Comparison of ENCODE assay signal across 8 mouse cellular contexts in the genomic region with DNA sequence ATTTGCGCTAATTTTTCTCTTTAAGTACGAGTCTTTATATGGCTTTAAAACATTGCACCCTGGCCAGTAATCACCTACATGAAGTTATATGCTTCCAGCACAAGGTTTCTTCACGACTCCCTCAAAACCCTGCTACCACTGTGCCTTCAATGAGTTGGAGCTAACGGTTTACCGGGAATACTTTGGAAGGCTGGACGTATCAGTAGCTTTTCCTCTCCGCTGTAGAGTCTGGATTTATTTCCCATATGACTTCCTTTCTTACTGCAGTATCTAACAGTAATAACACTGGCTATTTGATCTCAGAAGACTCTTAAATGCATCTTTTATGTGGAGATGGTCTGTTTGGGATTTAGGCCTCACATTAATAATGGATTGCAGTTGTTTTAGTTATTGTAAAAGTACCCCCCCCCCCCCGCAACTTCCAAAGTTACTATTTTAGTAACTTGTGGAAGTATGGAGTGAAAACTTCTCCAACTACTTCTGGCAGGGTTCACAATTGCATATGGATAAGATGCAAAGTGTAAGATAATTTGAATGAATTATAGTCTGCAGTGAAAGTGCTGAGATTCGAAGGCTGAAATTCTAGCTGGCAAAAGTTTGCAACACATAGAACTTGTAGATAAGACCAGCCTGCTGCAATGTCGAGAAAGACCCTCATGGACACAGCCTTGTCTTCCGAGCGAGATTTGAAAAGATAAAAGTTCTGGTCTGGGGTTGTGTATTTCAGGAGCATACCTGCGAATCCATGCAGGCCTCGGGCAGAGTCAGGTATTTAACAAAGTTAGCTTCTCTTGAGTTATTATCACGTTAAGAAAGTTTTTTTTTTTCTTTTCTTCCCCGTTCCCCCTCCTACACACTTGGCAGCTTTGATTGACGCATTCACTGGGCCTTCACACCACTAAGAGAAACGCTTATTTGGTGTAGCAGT. TPM values are rescaled to one million over a fixed set of nuclear protein-coding genes. Genes with fewer than 3 reads are reported as not detected.
DNase-seq lines count a peak whose midpoint lies in the region; ATAC-seq and TF ChIP-seq lines count a peak whose summit lies in the region.

No protein-coding gene starts in this region.

- H3K27ac ChIP-seq in spleen, adult 2 months (ENCODE audit: insufficient read depth, low read length): no peak overlapping the region
- H3K27ac ChIP-seq in forebrain, embryonic 16.5 days (ENCODE audit: low read length): peak overlapping the region; percentile 92
- H3K27ac ChIP-seq in limb, embryonic 15.5 days: peak overlapping the region; percentile 98

- H3K27me3 ChIP-seq in spleen, adult 2 months (ENCODE audit: control insufficient read depth, insufficient read depth, low read length): peaks cover 28% of the 10 kb centered on the region
- H3K27me3 ChIP-seq in forebrain, embryonic 16.5 days (replicated peaks; ENCODE audit: control insufficient read depth, insufficient read depth, low read length): no peaks in the 10 kb centered on the region
- H3K27me3 ChIP-seq in limb, embryonic 15.5 days: no peaks in the 10 kb centered on the region

- H3K9me3 ChIP-seq in forebrain, embryonic 16.5 days (ENCODE audit: control insufficient read depth, low read length): no peaks in the 10 kb centered on the region
- H3K9me3 ChIP-seq in limb, embryonic 15.5 days: no peaks in the 10 kb centered on the region

- no peaks in the 10 kb centered on the region for H3K36me3 ChIP-seq in spleen, adult 2 months (ENCODE audit: control insufficient read depth, insufficient read depth, low read length)
- peaks cover 6% of the 10 kb centered on the region for H3K36me3 ChIP-seq in forebrain, embryonic 16.5 days (ENCODE audit: control insufficient read depth, insufficient read depth)
- peaks cover 17% of the 10 kb centered on the region for H3K36me3 ChIP-seq in limb, embryonic 15.5 days

- TF ChIP-seq POLR2A in spleen, adult 2 months (IDR thresholded peaks at IDR 0.05; ENCODE audit: low read depth, low read length): no peak

- TF ChIP-seq CTCF in spleen, adult 2 months (IDR thresholded peaks at IDR 0.05; ENCODE audit: extremely low read depth, insufficient read depth, insufficient read length, insufficient replicate concordance): no peak

- H3K4me2 ChIP-seq in forebrain, embryonic 16.5 days (ENCODE audit: low read length): peak overlapping the region; percentile 90
- H3K4me2 ChIP-seq in limb, embryonic 15.5 days: peak overlapping the region; percentile 66

- H3K4me1 ChIP-seq in spleen, adult 2 months (ENCODE audit: control insufficient read depth, insufficient read depth, insufficient read length): peaks cover 2% of the 10 kb centered on the region
- peaks cover 35% of the 10 kb centered on the region for H3K4me1 ChIP-seq in forebrain, embryonic 16.5 days (replicated peaks; ENCODE audit: control insufficient read depth, insufficient read depth, low read length)
- peaks cover 11% of the 10 kb centered on the region; the same call in 1 of the 2 replicates for H3K4me1 ChIP-seq in limb, embryonic 15.5 days

- H3K4me3 ChIP-seq in spleen, adult 2 months (ENCODE audit: extremely low read depth, insufficient read depth, insufficient read length): peak overlapping the region; percentile 66; the same call in 1 of the 2 replicates
- H3K4me3 ChIP-seq in forebrain, embryonic 16.5 days (replicated peaks; ENCODE audit: low read length): peak overlapping the region; percentile 84
- H3K4me3 ChIP-seq in limb, embryonic 15.5 days: peak overlapping the region; percentile 84

- 61% methylated on average over 18 of the region's 18 CpGs for WGBS in spleen, adult 2 months
- WGBS in forebrain, embryonic 16.5 days: 4% methylated on average over 18 of the region's 18 CpGs
- WGBS in limb, embryonic 15.5 days: 8% methylated on average over 18 of the region's 18 CpGs

- H3K9ac ChIP-seq in forebrain, embryonic 16.5 days (replicated peaks; ENCODE audit: low read depth, low read length): peak overlapping the region; percentile 97
- peak overlapping the region; percentile 96 for H3K9ac ChIP-seq in limb, embryonic 15.5 days

- ATAC-seq in forebrain, embryonic 16.5 days: no peak
- ATAC-seq in limb, embryonic 15.5 days (ENCODE audit: insufficient number of reproducible peaks, low FRiP score, low TSS enrichment, low read depth): no peak
- ATAC-seq in megakaryocyte, adult 5-6 weeks (ENCODE audit: poor library complexity, severe bottlenecking): no peak

- no peak for DNase-seq in spleen, adult 2 months (ENCODE audit: low read depth in 1 of 2, low spot score in 2 of 2)
- no peak for DNase-seq in spleen, postnatal 36 days (ENCODE audit: low spot score in 2 of 2)
- DNase-seq in urinary bladder, postnatal 14 days (ENCODE audit: low spot score): no peak
- DNase-seq in cerebellum, adult 9-11 months: no peak
- no peak for DNase-seq in frontal cortex, adult 2 months (ENCODE audit: extremely low spot score in 1 of 2, low spot score in 1 of 2)

RNA-seq across cellular contexts. Expression of a gene that starts 1.4 kb away (rescaled TPM):
- polyA plus RNA-seq in spleen, adult 2 months (2012; rRNA removed): not detected in 2 replicates
- 31.0 and 34.5 TPM in 2 replicates for polyA plus RNA-seq in forebrain, embryonic 16.5 days (2015; fragmentation: Nextera tagmentation; extraction: Ambion mirVana)
- 3.0 and 3.5 TPM in 2 replicates for polyA plus RNA-seq in limb, embryonic 15.5 days (2015; fragmentation: Nextera tagmentation; extraction: Ambion mirVana)
- not detected in 2 replicates for total RNA-seq in megakaryocyte, adult 5-6 weeks (2015)
- not detected in 2 replicates for total RNA-seq in megakaryocyte, adult 5-6 weeks (2017)
- polyA plus RNA-seq in frontal cortex, adult 2 months (2012; rRNA removed): 14.7 and 22.6 TPM in 2 replicates

RNA-seq across cellular contexts. Expression of a gene that starts 6.7 kb away (rescaled TPM):
- polyA plus RNA-seq in spleen, adult 2 months (2012; rRNA removed): 10.3 and 13.2 TPM in 2 replicates
- polyA plus RNA-seq in forebrain, embryonic 16.5 days (2015; fragmentation: Nextera tagmentation; extraction: Ambion mirVana): 88.3 and 97.1 TPM in 2 replicates
- 64.5 and 64.9 TPM in 2 replicates for polyA plus RNA-seq in limb, embryonic 15.5 days (2015; fragmentation: Nextera tagmentation; extraction: Ambion mirVana)
- 17.8 TPM in 2 replicates for total RNA-seq in megakaryocyte, adult 5-6 weeks (2015)
- 3.6 and 4.6 TPM in 2 replicates for total RNA-seq in megakaryocyte, adult 5-6 weeks (2017)
- 20.4 and 24.3 TPM in 2 replicates for polyA plus RNA-seq in frontal cortex, adult 2 months (2012; rRNA removed)
